Mouse (Mus musculus) embryonic facial prominence, embryonic 10.5 days (tissue): ENCODE measurements at regions not wholly inside any gene's neighbourhood (a gene's known extent, or its start where the extent isn't known, plus 50 kb on each side); places are given as distances from the start of the nearest gene placed in this dataset.

Experiments
- DNase-seq: peaks from one replicate; pipeline ENCODE4 v3.0.0-alpha.2; 2017; ENCODE audit warnings: low spot score
- H3K27ac ChIP-seq: fragments of 300-500 bp; sonication (generic); replicated peaks from 2 replicates; pipeline ENCODE4 v1.5.1; 2016; ENCODE audit warnings: mild to moderate bottlenecking
- H3K27me3 ChIP-seq: fragments of 300-500 bp; sonication (generic); replicated peaks from 2 replicates; pipeline ENCODE4 v1.6.1; 2016; ENCODE audit warnings: low read depth, mild to moderate bottlenecking; ENCODE audit not compliant: poor library complexity, severe bottlenecking
- H3K36me3 ChIP-seq: fragments of 300-500 bp; sonication (generic); replicated peaks from 2 replicates; pipeline ENCODE4 v1.6.1; 2016; ENCODE audit warnings: mild to moderate bottlenecking, moderate library complexity
- H3K4me1 ChIP-seq: fragments of 300-500 bp; sonication (generic); 2 replicates; pipeline ENCODE4 v1.6.1; 2016
- H3K4me3 ChIP-seq: fragments of 300-500 bp; sonication (generic); 2 replicates; pipeline ENCODE4 v1.5.1; 2016; ENCODE audit warnings: mild to moderate bottlenecking, moderate library complexity
- H3K9me3 ChIP-seq: fragments of 300-500 bp; sonication (generic); 2 replicates; pipeline ENCODE4 v1.6.1; 2016; ENCODE audit warnings: mild to moderate bottlenecking
- WGBS: fragments of 180-500 bp; shearing (Covaris S2); methylation state at CpG from one replicate; pipeline ENCODE4 v1.1.7; 2016; 5-methylcytosine and 5-hydroxymethylcytosine counted together

- Histone ChIP-seq H3K27me3 (no peaks in the 10 kb centered on the region), H3K36me3 (no peaks in the 10 kb centered on the region), H3K4me1 (peaks cover 10% of the 10 kb centered on the region), H3K4me3 (no peak overlapping the region), H3K27ac (no peak overlapping the region), H3K9me3 (no peaks in the 10 kb centered on the region)
- 72% methylated on average over 7 of the region's 7 CpGs for WGBS
- DNase-seq, result no peak
Measured at GRCm38 (mm10) chr16:95202126-95202883, 55.1 kb upstream of the Kcnj15 start.

DNA sequence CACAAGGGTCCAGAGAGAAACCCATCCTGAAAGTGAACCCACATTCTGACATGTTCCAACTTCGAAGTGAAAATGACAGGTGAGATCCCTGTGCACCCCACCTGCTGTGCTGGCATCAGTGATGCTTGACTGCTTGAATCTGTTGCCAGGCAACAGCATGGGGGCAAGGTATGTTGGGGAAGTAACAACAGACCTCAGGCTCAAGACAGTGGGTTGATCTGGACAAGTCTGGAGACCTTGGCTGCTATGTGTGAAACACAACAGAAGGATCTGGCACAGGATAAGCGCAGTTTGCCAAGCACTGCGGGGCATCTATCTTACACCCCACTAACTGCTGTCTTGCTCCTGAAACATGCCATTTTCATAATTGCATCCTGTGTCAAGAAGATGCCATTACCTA is 54.3 kb upstream of the Kcnj15 start:
- WGBS, result 87% methylated on average over 3 of the region's 3 CpGs
- no peak overlapping the region for H3K27ac ChIP-seq
- H3K36me3 ChIP-seq, result no peaks in the 10 kb centered on the region
- H3K27me3 ChIP-seq, result no peaks in the 10 kb centered on the region
- no peaks in the 10 kb centered on the region for H3K9me3 ChIP-seq
- no peak overlapping the region for H3K4me3 ChIP-seq
- no peak for DNase-seq
- H3K4me1 ChIP-seq, result peaks cover 10% of the 10 kb centered on the region

- Histone ChIP-seq H3K27me3 (no peaks in the 10 kb centered on the region), H3K4me1 (peaks cover 7% of the 10 kb centered on the region), H3K9me3 (no peaks in the 10 kb centered on the region), H3K27ac (no peak overlapping the region), H3K4me3 (no peak overlapping the region), H3K36me3 (no peaks in the 10 kb centered on the region)
- no peak for DNase-seq
- WGBS, result 91% methylated on average over 3 of the region's 3 CpGs
Measured at GRCm38 (mm10) chr16:95203790-95204189, 53.6 kb upstream of the Kcnj15 start.

- 97% methylated on average over 6 of the region's 6 CpGs for WGBS
- no peaks in the 10 kb centered on the region for H3K36me3 ChIP-seq
- no peaks in the 10 kb centered on the region for H3K9me3 ChIP-seq
Measured at GRCm38 (mm10) chr16:95204507-95204906, 52.9 kb upstream of the Kcnj15 start.

DNA sequence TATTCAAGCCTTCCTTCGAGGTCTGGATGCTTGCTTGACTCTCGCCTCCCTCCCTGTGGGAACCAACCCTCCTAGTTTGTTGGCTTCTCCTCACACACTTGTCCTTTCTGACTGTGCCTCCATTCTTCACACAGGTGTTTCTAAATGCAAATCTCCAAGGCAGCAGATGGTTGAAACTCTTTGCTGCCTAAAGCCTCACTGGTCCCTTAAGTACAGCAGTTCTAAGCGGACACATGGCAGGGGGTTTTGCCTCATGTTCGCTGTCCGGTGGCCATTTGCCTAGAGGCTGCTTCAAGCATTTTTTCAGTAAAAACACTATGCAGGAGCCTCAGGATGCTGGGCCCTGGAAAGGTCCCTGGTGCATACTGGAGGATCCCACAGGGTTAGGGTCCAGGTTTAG is 50.9 kb upstream of the Kcnj15 start:
- Histone ChIP-seq H3K4me3 (no peak overlapping the region), H3K36me3 (no peaks in the 10 kb centered on the region), H3K4me1 (peaks cover 4% of the 10 kb centered on the region), H3K9me3 (no peaks in the 10 kb centered on the region), H3K27me3 (no peaks in the 10 kb centered on the region), H3K27ac (no peak overlapping the region)
- 91% methylated on average over 5 of the region's 5 CpGs for WGBS
- no peak for DNase-seq

More at GRCm38 (mm10) chr16:95204507-95204906, 52.9 kb upstream of the Kcnj15 start:
- Histone ChIP-seq H3K4me3 (no peak overlapping the region), H3K27ac (no peak overlapping the region), H3K4me1 (peaks cover 4% of the 10 kb centered on the region), H3K27me3 (no peaks in the 10 kb centered on the region)
- DNase-seq, result no peak

DNA sequence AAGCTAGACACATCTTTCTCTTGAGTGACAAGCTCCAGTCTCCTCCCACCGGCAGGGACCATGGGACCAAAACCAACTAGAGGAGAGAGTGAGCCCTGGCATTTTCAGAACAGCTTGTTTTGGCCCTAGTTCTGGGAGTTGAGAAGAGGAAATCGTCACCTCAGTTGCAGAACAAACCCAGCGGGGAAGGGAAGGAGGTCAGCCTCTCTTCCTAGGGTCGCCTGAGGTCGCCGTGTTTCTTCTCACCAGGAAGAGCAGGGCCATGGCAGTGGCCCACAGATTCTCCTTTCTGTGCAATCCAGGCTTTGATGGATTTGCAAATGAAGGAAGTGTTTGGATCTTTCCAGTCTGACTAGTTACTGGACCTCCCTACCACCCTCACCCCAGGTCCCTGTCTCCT is 49.8 kb upstream of the Kcnj15 start:
- Histone ChIP-seq H3K27ac (no peak overlapping the region), H3K36me3 (no peaks in the 10 kb centered on the region), H3K4me1 (peaks cover 4% of the 10 kb centered on the region), H3K27me3 (no peaks in the 10 kb centered on the region), H3K9me3 (no peaks in the 10 kb centered on the region), H3K4me3 (no peak overlapping the region)
- DNase-seq, result no peak
- WGBS, result 74% methylated on average over 6 of the region's 6 CpGs
